Mouse (Mus musculus) spleen, adult 2 months (tissue): ENCODE data around the gene Rln3. TPM values are rescaled to one million over a fixed set of nuclear protein-coding genes. Genes with fewer than 3 reads are reported as not detected.

Experiments used
- DNase-seq, 2 experiments: peaks; one replicate each; pipeline versions ENCODE4 v3.0.0 to v3.0.0-alpha.2; 2012 to 2021; ENCODE audit warnings: low spot score in 2 of 2, low read depth in 1 of 2
- H3K27ac ChIP-seq: fragments of 200-500 bp; 2 replicates; pipeline ENCODE4 v1.5.1; 2012; ENCODE audit warnings: low read length, inconsistent platforms; ENCODE audit not compliant: insufficient read depth
- H3K27me3 ChIP-seq: fragments of 200-500 bp; 2 replicates; pipeline ENCODE4 v1.6.1; 2012; ENCODE audit warnings: mild to moderate bottlenecking, moderate library complexity, low read length, inconsistent platforms; ENCODE audit not compliant: control insufficient read depth, insufficient read depth
- H3K36me3 ChIP-seq: fragments of 200-500 bp; 2 replicates; pipeline ENCODE4 v1.6.1; 2012; ENCODE audit warnings: mild to moderate bottlenecking, low read length, inconsistent platforms; ENCODE audit not compliant: control insufficient read depth, insufficient read depth
- H3K4me1 ChIP-seq: fragments of 200-500 bp; 2 replicates; pipeline ENCODE4 v1.6.1; 2011; ENCODE audit warnings: inconsistent platforms; ENCODE audit not compliant: control insufficient read depth, insufficient read depth, insufficient read length
- H3K4me3 ChIP-seq: fragments of 200-500 bp; 2 replicates; pipeline ENCODE4 v1.5.1; 2011; ENCODE audit warnings: mild to moderate bottlenecking, inconsistent platforms; ENCODE audit not compliant: insufficient read depth, insufficient read length; ENCODE audit errors: extremely low read depth
- CTCF ChIP-seq: fragments of 200-500 bp; IDR thresholded peaks from 2 replicates; pipeline ENCODE4 v1.5.1; 2011; ENCODE audit warnings: mild to moderate bottlenecking, inconsistent platforms; ENCODE audit not compliant: insufficient read depth, insufficient read length, insufficient replicate concordance; ENCODE audit errors: extremely low read depth
- POLR2A ChIP-seq: fragments of 200-500 bp; IDR thresholded peaks from 2 replicates; pipeline ENCODE4 v1.6.1; 2011; ENCODE audit warnings: low read depth, low read length, inconsistent platforms
- WGBS: fragments of 180-500 bp; shearing (Covaris S2); methylation state at CpG from one replicate; pipeline ENCODE4 v1.1.7; 2018; 5-methylcytosine and 5-hydroxymethylcytosine counted together
- polyA plus RNA-seq: library from polyadenylated mRNA; depleted of rRNA; stranded (reverse); fragments of >200 nt; gene quantifications from 2 replicates; pipeline ENCODE4 v1.2.3, GENCODE M21; 2012; rRNA removed

The Rln3 gene
- polyA plus RNA-seq = 3.8 and 5.3 TPM in 2 replicates

DNA sequence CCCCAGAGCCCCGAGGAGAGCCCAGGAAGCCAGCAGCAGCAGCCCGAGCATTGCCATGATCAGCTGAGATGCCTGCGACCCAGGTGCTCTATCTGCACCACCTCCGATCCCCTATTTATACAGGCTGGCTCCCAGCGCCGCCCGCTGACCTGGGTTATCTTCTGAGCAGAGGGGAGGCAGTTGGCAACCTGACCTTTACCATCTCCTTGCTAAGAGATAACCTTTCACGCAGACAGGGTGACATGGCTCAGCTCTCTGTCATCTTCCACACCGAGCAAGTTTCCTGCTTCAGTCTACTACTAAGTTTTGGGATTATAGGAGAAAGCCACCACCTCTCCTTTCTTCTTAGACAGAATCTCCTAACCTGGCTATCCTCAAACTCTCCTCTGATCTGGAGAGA lies at the start of gene Rln3:
Gene Rln3 (minus strand): TSS at position 101 of the 400 bp plus-strand sequence.
- Histone ChIP-seq H3K27ac (no peak within 1 kb of the TSS), H3K36me3 (peaks cover 4% of the 10 kb centered on the region; the same call in 1 of the 2 replicates), H3K27me3 (no peaks in the 10 kb centered on the region), H3K4me1 (peaks cover 9% of the 10 kb centered on the region; the same call in 1 of the 2 replicates), H3K4me3 (no peak within 1 kb of the TSS)
- TF ChIP-seq POLR2A (no peak), CTCF (no peak)
- WGBS = 81% methylated on average over 9 of the region's 9 CpGs
- DNase-seq = no peak

DNA sequence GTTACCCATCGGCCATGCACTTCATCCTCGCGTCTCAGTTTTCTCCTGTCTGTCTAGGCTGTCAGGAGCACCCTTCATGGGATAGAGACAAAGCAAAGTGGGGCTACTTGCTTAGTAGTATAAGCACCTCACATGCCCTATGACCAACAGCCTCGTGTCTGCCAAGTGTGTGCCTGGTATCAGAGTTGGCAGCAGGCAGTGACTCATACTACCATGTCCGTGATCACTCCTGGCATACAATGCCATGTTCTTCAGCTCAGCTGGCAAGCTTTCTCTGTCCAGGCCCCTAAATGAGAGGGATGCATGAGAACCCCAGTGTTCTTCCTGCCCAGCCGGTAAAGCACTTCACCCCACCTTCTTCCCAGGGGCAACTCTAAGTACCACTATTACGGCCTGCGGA lies 45.8 kb upstream of the Rln3 start:
- Histone ChIP-seq H3K36me3 (peaks cover 23% of the 10 kb centered on the region), H3K4me3 (no peak overlapping the region), H3K4me1 (no peaks in the 10 kb centered on the region), H3K27me3 (no peaks in the 10 kb centered on the region), H3K27ac (no peak overlapping the region)
- DNase-seq = no peak
- TF ChIP-seq CTCF (no peak), POLR2A (no peak)
- 91% methylated on average over 8 of the region's 8 CpGs for WGBS

DNA sequence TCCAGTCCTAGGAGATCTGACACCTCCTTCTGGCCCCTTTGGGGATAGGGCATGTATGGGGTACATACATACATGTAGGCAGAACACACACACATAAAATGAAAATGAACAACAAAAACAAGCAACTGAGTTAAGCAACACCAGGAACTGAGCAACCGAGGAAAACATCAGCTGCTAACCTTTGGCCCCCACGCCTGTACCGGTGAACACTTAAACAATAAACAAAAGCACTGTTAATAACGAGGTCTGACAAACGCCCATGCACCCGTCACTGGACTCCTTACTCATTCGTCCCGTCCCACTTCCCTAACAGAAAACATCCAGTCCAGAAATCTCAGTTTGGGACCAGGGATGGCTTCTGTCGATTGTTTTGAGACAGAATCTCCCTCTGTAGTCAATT lies 44.5 kb upstream of the Rln3 start:
- no peaks in the 10 kb centered on the region for H3K27me3 ChIP-seq
- 91% methylated on average over 9 of the region's 9 CpGs for WGBS
- DNase-seq = no peak
- TF ChIP-seq CTCF (no peak), POLR2A (no peak)
- no peak overlapping the region for H3K27ac ChIP-seq
- no peak overlapping the region for H3K4me3 ChIP-seq
- no peaks in the 10 kb centered on the region for H3K4me1 ChIP-seq
- peaks cover 13% of the 10 kb centered on the region for H3K36me3 ChIP-seq

GRCm38 (mm10) chr8:84087821-84088220 lies 43.0 kb upstream of the Rln3 start:
- H3K4me1 ChIP-seq = no peaks in the 10 kb centered on the region
- 94% methylated on average over 14 of the region's 14 CpGs for WGBS
- TF ChIP-seq CTCF = no peak
- TF ChIP-seq POLR2A = no peak

GRCm38 (mm10) chr8:84087156-84087555 lies 42.4 kb upstream of the Rln3 start:
- DNase-seq = no peak
- Histone ChIP-seq H3K27ac (no peak overlapping the region), H3K27me3 (no peaks in the 10 kb centered on the region), H3K4me3 (no peak overlapping the region), H3K4me1 (no peaks in the 10 kb centered on the region), H3K36me3 (peaks cover 18% of the 10 kb centered on the region)
- no peak for TF ChIP-seq CTCF
- TF ChIP-seq POLR2A = no peak
- WGBS = 94% methylated on average over 7 of the region's 7 CpGs

More at GRCm38 (mm10) chr8:84087821-84088220, 43.0 kb upstream of the Rln3 start:
- Histone ChIP-seq H3K27me3 (no peaks in the 10 kb centered on the region), H3K36me3 (peaks cover 12% of the 10 kb centered on the region), H3K27ac (no peak overlapping the region), H3K4me3 (no peak overlapping the region)
- DNase-seq = no peak

GRCm38 (mm10) chr8:84084341-84085115 lies 39.7 kb upstream of the Rln3 start:
- peaks cover 31% of the 10 kb centered on the region for H3K36me3 ChIP-seq

GRCm38 (mm10) chr8:84083829-84084241 lies 39.0 kb upstream of the Rln3 start:
- H3K27me3 ChIP-seq = no peaks in the 10 kb centered on the region
- H3K4me1 ChIP-seq = no peaks in the 10 kb centered on the region
- H3K4me3 ChIP-seq = no peak overlapping the region
- 88% methylated on average over 8 of the region's 8 CpGs for WGBS
- H3K27ac ChIP-seq = no peak overlapping the region
- H3K36me3 ChIP-seq = peaks cover 31% of the 10 kb centered on the region
- DNase-seq = no peak
- TF ChIP-seq CTCF = no peak
- no peak for TF ChIP-seq POLR2A

More at GRCm38 (mm10) chr8:84084341-84085115, 39.7 kb upstream of the Rln3 start:
- H3K27ac ChIP-seq = no peak overlapping the region
- no peaks in the 10 kb centered on the region for H3K4me1 ChIP-seq
- H3K27me3 ChIP-seq = no peaks in the 10 kb centered on the region
- H3K4me3 ChIP-seq = no peak overlapping the region
- TF ChIP-seq POLR2A (no peak), CTCF (no peak)
- DNase-seq = no peak
- 95% methylated on average over 42 of the region's 42 CpGs for WGBS
